Mouse (Mus musculus) testis, adult 2 months (tissue): ENCODE measurements around the gene Nkx2-4. TPM values are rescaled to one million over a fixed set of nuclear protein-coding genes. Genes with fewer than 3 reads are reported as not detected.

Source experiments
- H3K27ac ChIP-seq: fragments of 200-500 bp; 2 replicates; pipeline ENCODE4 v1.5.1; 2012; ENCODE audit warnings: low read depth, low read length; ENCODE audit not compliant: control insufficient read depth, insufficient read depth
- H3K27me3 ChIP-seq: fragments of 200-500 bp; 2 replicates; pipeline ENCODE4 v1.6.1; 2012; ENCODE audit warnings: mild to moderate bottlenecking, low read length, moderate library complexity; ENCODE audit not compliant: control insufficient read depth, insufficient read depth
- H3K36me3 ChIP-seq: fragments of 200-500 bp; 2 replicates; pipeline ENCODE4 v1.6.1; 2012; ENCODE audit warnings: mild to moderate bottlenecking, low read length; ENCODE audit not compliant: control insufficient read depth, insufficient read depth
- H3K4me1 ChIP-seq: fragments of 200-500 bp; 2 replicates; pipeline ENCODE4 v1.6.1; 2012; ENCODE audit warnings: low read length; ENCODE audit not compliant: control insufficient read depth, insufficient read depth
- H3K4me3 ChIP-seq: fragments of 200-500 bp; 2 replicates; pipeline ENCODE4 v1.5.1; 2012; ENCODE audit warnings: low read depth, mild to moderate bottlenecking, low read length, moderate library complexity, mixed read lengths; ENCODE audit not compliant: control insufficient read depth
- CTCF ChIP-seq: fragments of 200-500 bp; IDR thresholded peaks from 2 replicates; pipeline ENCODE4 v1.5.1; 2012; ENCODE audit warnings: low read depth, mild to moderate bottlenecking, inconsistent platforms, low read length, moderate library complexity; ENCODE audit not compliant: control insufficient read depth, insufficient read depth, insufficient replicate concordance
- POLR2A ChIP-seq: fragments of 200-500 bp; IDR thresholded peaks from 2 replicates; pipeline ENCODE4 v1.6.1; 2012; ENCODE audit warnings: low read depth, mild to moderate bottlenecking, inconsistent platforms, low read length, moderate library complexity; ENCODE audit not compliant: control insufficient read depth
- polyA plus RNA-seq: library from polyadenylated mRNA; depleted of rRNA; stranded (reverse); fragments of >200 nt; gene quantifications from 2 replicates; pipeline ENCODE4 v1.2.3, GENCODE M21; 2012

Nkx2-4 gene
- polyA plus RNA-seq, 1 experiment = 1.5 TPM

- Histone ChIP-seq H3K4me3 (peak overlapping the region; percentile 79), H3K27me3 (peaks cover 2% of the 10 kb centered on the region), H3K36me3 (no peaks in the 10 kb centered on the region), H3K27ac (no peak overlapping the region), H3K4me1 (peaks cover 3% of the 10 kb centered on the region)
- TF ChIP-seq POLR2A (no peak), CTCF (no peak)
Measured at GRCm38 (mm10) chr2:147083471-147084365, 1.5 kb downstream of the Nkx2-4 start.

GRCm38 (mm10) chr2:147082391-147082790 is 2.9 kb downstream of the Nkx2-4 start:
- H3K27me3 ChIP-seq = peaks cover 2% of the 10 kb centered on the region
- H3K36me3 ChIP-seq = no peaks in the 10 kb centered on the region
- peaks cover 3% of the 10 kb centered on the region for H3K4me1 ChIP-seq
- no peak for TF ChIP-seq POLR2A
- no peak for TF ChIP-seq CTCF
- no peak overlapping the region for H3K27ac ChIP-seq
- no peak overlapping the region for H3K4me3 ChIP-seq

- H3K36me3 ChIP-seq = no peaks in the 10 kb centered on the region
- H3K4me3 ChIP-seq = no peak overlapping the region
- H3K4me1 ChIP-seq = no peaks in the 10 kb centered on the region
- TF ChIP-seq POLR2A = no peak
- no peak for TF ChIP-seq CTCF
- H3K27ac ChIP-seq = no peak overlapping the region
- no peaks in the 10 kb centered on the region for H3K27me3 ChIP-seq
Measured at GRCm38 (mm10) chr2:147074399-147074798, 10.8 kb downstream of the Nkx2-4 start.

GRCm38 (mm10) chr2:147073962-147074361 is 11.3 kb downstream of the Nkx2-4 start:
- Histone ChIP-seq H3K36me3 (no peaks in the 10 kb centered on the region), H3K4me1 (no peaks in the 10 kb centered on the region), H3K27me3 (no peaks in the 10 kb centered on the region), H3K27ac (no peak overlapping the region), H3K4me3 (no peak overlapping the region)
- TF ChIP-seq POLR2A (no peak), CTCF (no peak)

- no peak for TF ChIP-seq CTCF
- TF ChIP-seq POLR2A = no peak
- no peak overlapping the region for H3K4me3 ChIP-seq
- H3K4me1 ChIP-seq = no peaks in the 10 kb centered on the region
- no peaks in the 10 kb centered on the region for H3K36me3 ChIP-seq
- H3K27me3 ChIP-seq = no peaks in the 10 kb centered on the region
- H3K27ac ChIP-seq = no peak overlapping the region
Measured at GRCm38 (mm10) chr2:147070305-147070704, 14.9 kb downstream of the Nkx2-4 start.

- Histone ChIP-seq H3K27ac (no peak overlapping the region), H3K4me3 (no peak overlapping the region), H3K27me3 (no peaks in the 10 kb centered on the region), H3K4me1 (no peaks in the 10 kb centered on the region), H3K36me3 (no peaks in the 10 kb centered on the region)
- no peak for TF ChIP-seq POLR2A
- TF ChIP-seq CTCF = no peak
Measured at GRCm38 (mm10) chr2:147069077-147069476, 16.2 kb downstream of the Nkx2-4 start.

- H3K4me3 ChIP-seq = no peak overlapping the region
- no peaks in the 10 kb centered on the region for H3K27me3 ChIP-seq
- no peak for TF ChIP-seq CTCF
- no peak for TF ChIP-seq POLR2A
- H3K4me1 ChIP-seq = no peaks in the 10 kb centered on the region
- H3K36me3 ChIP-seq = no peaks in the 10 kb centered on the region
- no peak overlapping the region for H3K27ac ChIP-seq
Measured at GRCm38 (mm10) chr2:147067480-147068246, 17.6 kb downstream of the Nkx2-4 start.
